Mouse (Mus musculus) cerebellum, adult 11 months (tissue): ENCODE measurements around the gene Il4ra.

Experiments used
- DNase-seq: peaks from one replicate; pipeline ENCODE4 v3.0.0; 2022

The Il4ra gene

GRCm38 (mm10) chr7:125550881-125551381, 989 bp upstream of the Il4ra start:
- no peak for DNase-seq

- no peak for DNase-seq
Observed at GRCm38 (mm10) chr7:125552851-125553555, 1.1 kb downstream of the Il4ra start.

GRCm38 (mm10) chr7:125553653-125554428, 1.9 kb downstream of the Il4ra start:
- DNase-seq, result no peak

- no peak for DNase-seq
Observed at GRCm38 (mm10) chr7:125554456-125555114, 2.7 kb downstream of the Il4ra start.

DNA sequence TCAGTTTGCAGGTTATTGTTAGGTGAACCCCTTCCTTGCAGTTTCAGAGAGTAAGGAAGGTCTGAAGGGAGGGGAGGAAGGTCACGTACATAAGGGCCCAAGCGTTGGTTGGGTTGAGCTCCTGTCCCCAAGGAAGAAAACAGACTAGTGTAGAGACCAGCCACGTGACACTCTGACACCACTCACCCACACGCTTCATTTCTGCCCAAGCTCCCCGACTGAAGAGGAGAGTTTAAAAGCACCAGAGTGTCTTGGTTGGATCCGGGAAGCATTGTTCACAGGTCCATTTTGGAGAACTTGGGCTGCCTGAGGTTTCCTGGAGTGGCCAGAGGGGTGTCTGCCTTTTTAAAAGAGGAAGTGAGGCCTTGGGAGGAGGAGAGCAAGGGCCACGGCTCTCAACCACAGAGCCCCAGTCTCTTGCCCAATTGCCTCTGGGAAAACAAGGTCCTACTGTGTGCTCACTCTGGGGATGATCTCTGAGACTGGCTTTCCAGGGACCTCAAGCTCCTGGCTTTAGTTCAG, 3.5 kb downstream of the Il4ra start:
- no peak for DNase-seq

DNA sequence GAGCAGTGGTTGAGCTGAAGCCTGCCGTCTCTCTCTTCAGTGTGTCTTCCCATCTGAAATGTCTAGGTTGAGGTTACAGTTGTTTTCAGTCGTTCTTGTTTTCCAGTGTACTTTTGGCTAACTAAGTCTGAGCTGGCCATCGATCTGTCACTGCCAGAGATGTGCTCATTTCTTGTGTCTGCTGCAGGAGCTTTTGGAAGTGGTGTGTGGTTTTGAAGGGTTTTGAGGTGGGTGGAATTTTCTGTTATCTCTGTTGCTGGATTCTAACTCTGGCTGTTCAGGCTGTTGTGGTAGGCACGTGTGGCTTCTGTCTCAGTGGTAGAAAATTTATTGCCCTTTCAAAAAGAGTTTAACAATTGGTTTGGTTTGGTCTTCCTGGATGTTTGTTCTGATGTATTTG, 4.2 kb downstream of the Il4ra start:
- DNase-seq, result no peak

DNA sequence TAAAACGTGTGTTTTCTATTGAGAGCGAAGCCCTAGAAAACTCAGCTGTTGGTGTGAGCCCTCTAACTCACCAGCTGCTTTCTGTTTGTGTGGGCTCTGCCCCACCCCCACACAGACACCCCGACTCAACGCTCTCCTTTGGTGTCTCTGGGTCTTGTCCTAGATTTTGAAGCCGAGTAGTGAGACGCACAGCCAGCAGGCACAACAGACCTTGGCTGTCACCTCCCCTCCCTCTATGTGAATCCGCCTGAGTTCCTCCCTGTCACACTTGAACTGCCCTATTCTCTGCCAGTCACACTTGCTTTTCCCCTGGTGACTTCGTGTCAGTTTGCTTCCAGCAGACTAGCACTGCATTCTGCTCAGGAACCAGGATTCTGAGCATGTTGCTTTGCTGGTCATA, 4.9 kb downstream of the Il4ra start:
- DNase-seq, result no peak

DNA sequence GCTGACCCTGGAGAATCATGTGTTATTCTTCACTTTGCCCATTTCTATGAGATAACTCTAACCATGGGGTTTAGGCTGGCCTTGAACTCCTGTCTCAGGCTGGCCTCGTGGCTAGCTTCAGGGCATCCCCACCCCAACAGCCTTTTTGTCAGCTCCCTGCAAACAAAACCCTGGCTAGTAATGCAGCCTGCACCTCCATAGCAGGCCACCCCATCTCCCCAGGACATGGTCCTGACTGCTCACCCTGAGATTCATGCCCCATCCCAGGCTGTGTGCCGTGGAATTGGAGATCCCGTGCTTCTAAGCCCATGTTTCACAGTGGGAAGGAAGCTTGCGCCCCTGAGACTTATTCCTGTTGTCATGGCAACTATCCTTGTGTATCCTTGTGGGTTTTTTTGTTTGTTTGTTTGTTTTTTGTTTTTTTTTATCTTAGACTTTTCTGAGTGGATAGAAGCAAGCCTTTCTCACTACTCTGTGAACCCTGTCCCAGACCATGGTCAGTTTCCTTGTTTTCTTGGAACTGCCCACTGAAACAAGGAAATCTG, 6.6 kb downstream of the Il4ra start:
- DNase-seq, result no peak

DNA sequence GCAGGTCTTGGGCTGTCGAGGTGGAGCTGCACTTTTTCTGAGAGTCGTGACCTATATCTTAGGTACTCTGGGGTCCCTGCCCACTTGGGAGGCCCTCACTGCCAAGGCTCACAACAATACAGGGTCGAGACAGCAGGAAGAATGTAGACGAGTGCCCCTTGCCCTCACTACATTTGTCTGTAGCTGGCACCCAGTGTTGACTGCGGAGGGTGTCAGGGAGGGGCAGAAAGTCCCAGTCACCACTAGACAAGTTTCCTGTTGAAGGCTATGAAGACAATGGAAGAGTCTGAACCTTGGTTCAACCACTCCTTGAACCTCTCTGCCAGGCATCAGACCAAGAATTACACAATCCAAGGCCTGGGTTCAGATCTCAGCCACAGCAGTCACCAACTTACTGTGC, 7.1 kb downstream of the Il4ra start:
- no peak for DNase-seq

DNA sequence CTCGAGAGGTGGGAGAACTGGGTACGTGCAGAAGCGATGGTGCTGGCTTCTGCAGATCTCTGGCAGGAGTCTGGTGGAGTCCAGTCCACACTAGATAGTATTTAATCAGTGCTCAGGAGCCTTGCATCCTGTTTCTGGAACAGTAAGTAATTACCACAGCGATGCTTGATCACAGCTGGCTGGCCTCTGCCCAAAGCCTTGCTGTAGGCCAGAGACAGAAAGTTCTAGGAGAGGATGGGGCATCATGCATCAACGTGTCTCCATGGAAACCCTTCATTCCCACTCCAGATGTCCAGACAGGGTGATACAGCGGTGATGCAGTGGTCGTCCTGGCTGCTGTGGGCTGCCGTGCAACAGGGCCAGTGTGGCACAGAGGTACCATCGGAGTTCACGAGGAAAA, 7.6 kb downstream of the Il4ra start:
- no peak for DNase-seq

DNA sequence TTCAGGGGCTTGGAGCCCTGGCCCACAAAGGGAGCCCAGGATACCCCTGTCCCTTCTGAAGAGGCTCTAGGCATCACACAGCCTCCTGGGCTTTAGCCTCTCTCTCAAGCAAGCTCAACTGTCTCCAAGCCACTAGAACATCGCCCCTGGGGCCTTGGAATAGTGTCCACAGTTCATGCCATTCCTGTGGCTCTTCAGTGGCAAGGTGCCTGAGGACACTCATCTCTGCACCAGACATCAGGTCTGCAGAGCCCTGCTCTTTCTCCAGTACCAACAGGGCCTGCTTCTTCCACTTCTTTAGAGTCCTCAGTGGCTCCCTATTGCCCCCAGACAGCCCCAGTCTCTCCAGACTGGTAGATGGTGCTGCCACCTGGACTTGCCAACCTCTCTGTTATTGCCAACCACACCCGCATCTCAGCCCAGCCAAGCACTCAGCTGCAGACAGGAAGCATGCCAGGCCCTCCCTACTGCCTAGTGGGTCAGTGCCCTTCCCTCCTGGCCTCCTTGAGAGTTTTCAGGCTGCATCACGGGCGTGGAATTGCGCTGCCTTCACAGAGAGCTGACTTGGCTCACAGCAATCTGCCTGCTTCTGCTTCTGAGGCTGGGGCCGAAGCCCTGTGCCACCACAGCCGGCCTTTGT, 8.3 kb downstream of the Il4ra start:
- no peak for DNase-seq

DNA sequence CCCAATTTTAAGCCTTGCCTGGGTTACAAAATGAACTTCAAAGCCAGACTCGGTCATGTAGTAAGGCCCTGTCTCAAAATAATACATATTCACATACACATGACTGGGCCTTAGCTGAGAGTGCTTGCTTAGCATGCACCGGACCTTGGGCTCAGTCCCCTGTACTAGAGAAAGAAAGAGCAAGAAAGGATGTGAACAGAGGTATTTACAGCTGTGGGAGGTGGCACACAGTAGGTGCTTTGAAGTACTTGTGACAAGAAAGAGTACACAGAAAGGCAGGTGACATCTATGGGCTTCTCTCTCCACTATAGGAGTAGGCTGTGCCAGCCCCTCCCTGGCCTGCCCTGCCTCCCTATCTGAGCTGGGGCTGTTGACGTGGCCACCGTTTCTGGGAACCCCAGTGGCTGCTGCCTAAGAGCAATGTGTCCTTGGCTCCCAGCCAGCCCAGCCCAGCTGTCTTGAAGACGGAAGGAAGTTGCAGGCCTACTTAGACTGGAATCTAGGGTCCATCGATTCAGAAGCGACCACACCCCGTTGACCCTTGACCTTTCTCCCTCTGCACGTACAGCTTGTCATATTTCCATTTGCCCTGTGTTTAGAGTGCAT, 9.3 kb downstream of the Il4ra start:
- no peak for DNase-seq

- no peak for DNase-seq
Observed at GRCm38 (mm10) chr7:125562413-125562812, 10.5 kb downstream of the Il4ra start.

DNA sequence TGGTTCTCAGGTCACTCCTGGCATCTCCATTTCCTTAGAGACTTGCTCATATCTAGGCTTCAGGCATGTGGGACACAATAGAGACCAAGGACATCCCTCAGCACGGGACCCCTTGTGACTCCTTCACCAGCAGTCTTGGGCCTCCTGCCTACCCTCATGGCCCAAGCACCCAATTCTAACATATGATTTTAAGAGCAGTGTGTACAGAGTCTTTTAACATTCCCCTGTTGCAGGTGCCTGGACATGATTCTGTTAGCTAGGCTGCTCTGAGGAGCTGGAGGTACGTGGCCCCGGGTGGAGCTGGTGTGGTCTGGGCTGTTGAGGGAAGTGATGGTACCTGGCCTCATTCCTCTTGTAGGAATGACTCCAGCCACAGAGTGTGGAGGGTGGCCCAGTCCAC, 11.2 kb downstream of the Il4ra start:
- no peak for DNase-seq

DNA sequence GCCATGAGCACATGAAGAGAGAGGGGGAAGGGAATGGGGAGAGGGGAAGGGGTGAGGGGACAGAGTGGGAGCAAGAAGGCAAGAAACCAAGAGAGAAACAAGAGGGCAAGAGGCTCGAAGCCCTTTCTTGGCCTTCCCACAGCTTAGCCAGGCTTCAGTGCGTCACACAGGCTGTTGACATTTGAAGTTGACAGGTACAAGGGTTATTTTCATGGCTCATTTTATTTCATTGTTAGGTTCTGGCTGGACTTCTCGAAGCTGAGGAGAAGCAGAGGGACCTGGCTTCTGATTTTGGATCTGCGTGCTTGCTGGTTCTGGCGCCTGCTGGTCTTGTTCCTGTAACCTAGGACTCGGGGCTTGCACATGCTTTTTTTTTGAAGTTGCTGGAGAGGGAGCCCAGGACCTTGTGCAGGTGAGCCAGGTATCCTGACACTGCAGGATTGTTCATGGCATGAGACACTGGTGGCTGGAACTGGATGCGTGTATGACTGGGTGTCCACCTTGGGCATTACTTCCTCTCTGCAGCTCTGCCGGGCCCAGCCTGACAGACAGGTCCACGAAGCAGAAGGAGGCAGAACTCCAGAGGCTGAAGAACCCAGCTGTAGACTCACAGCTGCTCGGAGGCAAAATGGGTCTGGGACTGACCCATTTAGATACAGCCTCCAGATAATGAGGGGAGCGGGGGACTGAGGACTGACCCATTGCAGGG, 12.6 kb downstream of the Il4ra start:
- no peak for DNase-seq

GRCm38 (mm10) chr7:125565516-125566285, 13.8 kb downstream of the Il4ra start:
- no peak for DNase-seq

GRCm38 (mm10) chr7:125566420-125566819, 14.5 kb downstream of the Il4ra start:
- DNase-seq, result no peak

DNA sequence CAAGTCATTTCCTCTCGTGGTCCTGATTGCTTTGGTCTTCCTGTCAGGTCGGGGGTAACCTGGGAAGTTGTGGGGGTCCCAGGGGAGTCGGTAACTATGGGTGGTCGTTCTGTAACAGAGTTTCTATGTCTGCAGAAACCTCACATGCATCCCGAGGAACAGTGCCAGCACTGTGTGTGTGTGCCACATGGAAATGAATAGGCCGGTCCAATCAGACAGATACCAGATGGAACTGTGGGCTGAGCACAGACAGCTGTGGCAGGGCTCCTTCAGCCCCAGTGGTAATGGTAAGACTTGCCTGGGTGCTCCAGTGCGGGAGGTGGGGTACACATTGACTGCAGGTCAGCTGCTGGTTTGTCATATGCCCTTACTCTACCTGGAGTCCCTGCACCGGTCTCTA, 17.0 kb downstream of the Il4ra start:
- no peak for DNase-seq

- no peak for DNase-seq
Observed at GRCm38 (mm10) chr7:125571891-125572290, 20.0 kb downstream of the Il4ra start.

DNA sequence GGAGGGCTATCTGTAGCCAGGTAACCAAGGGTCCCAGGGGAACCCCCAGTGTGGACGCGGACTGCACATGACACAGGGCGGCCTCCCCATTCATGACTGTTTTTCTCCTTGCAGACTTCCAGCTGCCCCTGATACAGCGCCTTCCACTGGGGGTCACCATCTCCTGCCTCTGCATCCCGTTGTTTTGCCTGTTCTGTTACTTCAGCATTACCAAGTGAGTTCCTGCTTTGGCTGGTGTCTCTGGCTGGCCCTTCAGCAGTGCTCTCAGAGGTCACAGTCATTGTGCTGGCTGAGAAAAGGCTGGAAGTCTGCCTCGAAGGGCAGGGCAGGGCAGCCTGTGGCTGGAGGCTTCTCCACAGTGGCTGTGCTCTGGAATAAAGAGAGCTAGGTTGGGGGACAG, 20.8 kb downstream of the Il4ra start:
- no peak for DNase-seq

GRCm38 (mm10) chr7:125573849-125574248, 21.9 kb downstream of the Il4ra start:
- no peak for DNase-seq
